Mouse (Mus musculus): ENCODE measurements at regions not wholly inside any gene's neighbourhood (a gene's known extent, or its start where the extent isn't known, plus 50 kb on each side); places are given as distances from the start of the nearest gene placed in this dataset.
A peak's percentile ranks its signal among the peaks of the same experiment; 100 is the strongest.

GRCm38 (mm10) chr4:83986951-83987822 lies 461.8 kb downstream of the Ccdc171 start:
- DNase-seq = no peak

- no peak for DNase-seq
These were observed 462.5 kb downstream of the Ccdc171 start for GRCm38 (mm10) chr4:83987846-83988245.

- DNase-seq = no peak
These were observed 463.0 kb downstream of the Ccdc171 start for GRCm38 (mm10) chr4:83988314-83988713.

GRCm38 (mm10) chr4:83990126-83990989 lies 465.0 kb downstream of the Ccdc171 start:
- DNase-seq = no peak

- DNase-seq = no peak
These were observed 465.9 kb downstream of the Ccdc171 start for GRCm38 (mm10) chr4:83991195-83991594.

- no peak for DNase-seq
These were observed 471.7 kb downstream of the Ccdc171 start for GRCm38 (mm10) chr4:83997079-83997478.

- no peak for DNase-seq
These were observed 476.3 kb downstream of the Ccdc171 start for GRCm38 (mm10) chr4:84001645-84002044.

GRCm38 (mm10) chr4:84004055-84004778 lies 478.9 kb downstream of the Ccdc171 start:
- no peak for DNase-seq

GRCm38 (mm10) chr4:84004786-84005382 lies 479.5 kb downstream of the Ccdc171 start:
- no peak for DNase-seq

- DNase-seq = no peak
These were observed 486.6 kb downstream of the Ccdc171 start for GRCm38 (mm10) chr4:84011941-84012340.

- no peak for DNase-seq
These were observed 489.8 kb downstream of the Ccdc171 start for GRCm38 (mm10) chr4:84015139-84015538.

GRCm38 (mm10) chr4:84015552-84016169 lies 490.3 kb downstream of the Ccdc171 start:
- no peak for DNase-seq

GRCm38 (mm10) chr4:84018135-84018534 lies 492.8 kb downstream of the Ccdc171 start:
- DNase-seq = peak; percentile 2

- peak; percentile 17 for DNase-seq
These were observed 493.4 kb downstream of the Ccdc171 start for GRCm38 (mm10) chr4:84018774-84019173.

- DNase-seq = no peak
These were observed 494.3 kb downstream of the Ccdc171 start for GRCm38 (mm10) chr4:84019500-84020255.

- DNase-seq = no peak
These were observed 495.3 kb downstream of the Ccdc171 start for GRCm38 (mm10) chr4:84020692-84021091.

- DNase-seq = no peak
These were observed 497.0 kb downstream of the Ccdc171 start for GRCm38 (mm10) chr4:84022323-84022722.

GRCm38 (mm10) chr4:84026144-84026543 lies 500.8 kb downstream of the Ccdc171 start:
- DNase-seq = no peak

- DNase-seq = no peak
These were observed 502.8 kb downstream of the Ccdc171 start for GRCm38 (mm10) chr4:84028120-84028519.

GRCm38 (mm10) chr4:84030916-84031315 lies 505.6 kb downstream of the Ccdc171 start:
- no peak for DNase-seq

GRCm38 (mm10) chr4:84032505-84032904 lies 507.2 kb downstream of the Ccdc171 start:
- DNase-seq = no peak

Data from lung, postnatal 14 days (tissue).